In the genomic region with DNA sequence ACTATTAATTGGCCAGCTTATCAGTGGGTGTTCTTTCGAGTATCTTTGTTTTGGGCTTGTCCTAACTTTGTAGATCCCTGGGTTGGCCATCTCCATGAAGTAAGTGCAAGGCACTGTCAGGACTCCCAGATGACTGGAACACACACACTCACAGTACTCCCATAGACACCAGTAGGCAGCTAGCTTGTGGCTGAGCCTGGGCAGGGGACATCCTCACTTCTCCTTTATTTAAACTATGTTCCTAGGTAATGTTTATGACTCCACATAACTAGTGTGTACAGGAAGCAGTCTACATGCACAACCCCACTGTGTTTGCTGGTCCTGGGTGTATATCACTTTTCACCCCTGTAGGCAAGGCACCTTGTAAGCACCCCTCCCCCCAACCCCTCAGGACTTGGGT, we compare ENCODE assay signal across 8 mouse cellular contexts. TPM values are rescaled to one million over a fixed set of nuclear protein-coding genes. Genes with fewer than 3 reads are reported as not detected.
DNase-seq lines count a peak whose midpoint lies in the region; ATAC-seq and TF ChIP-seq lines count a peak whose summit lies in the region.

No protein-coding gene starts in this region.

- no peak for ATAC-seq in liver, embryonic 16.5 days (ENCODE audit: low read depth)
- no peak for ATAC-seq in erythroblast, adult 5-6 weeks (replicated peaks; ENCODE audit: low FRiP score, poor library complexity, severe bottlenecking)

- no peak for TF ChIP-seq POLR2A in testis, adult 2 months (IDR thresholded peaks at IDR 0.05; ENCODE audit: control insufficient read depth, low read depth, low read length)

- no peaks in the 10 kb centered on the region for H3K27me3 ChIP-seq in testis, adult 2 months (ENCODE audit: control insufficient read depth, insufficient read depth, low read length)
- peaks cover 20% of the 10 kb centered on the region for H3K27me3 ChIP-seq in liver, embryonic 16.5 days (ENCODE audit: control insufficient read depth, insufficient read depth, low read depth, low read length)

- WGBS in liver, embryonic 16.5 days (ENCODE audit: insufficient replicate concordance): 36% methylated on average over 1 of the region's 1 CpGs

- H3K4me3 ChIP-seq in testis, adult 2 months (ENCODE audit: control insufficient read depth, low read depth, low read length): peak overlapping the region; percentile 72
- H3K4me3 ChIP-seq in liver, embryonic 16.5 days (ENCODE audit: low read depth, low read length): no peak overlapping the region

- TF ChIP-seq CTCF in testis, adult 2 months (IDR thresholded peaks at IDR 0.05; ENCODE audit: control insufficient read depth, insufficient read depth, insufficient replicate concordance, low read depth, low read length): no peak

- peaks cover 4% of the 10 kb centered on the region; the same call in 1 of the 2 replicates for H3K4me1 ChIP-seq in testis, adult 2 months (ENCODE audit: control insufficient read depth, insufficient read depth, low read length)
- H3K4me1 ChIP-seq in liver, embryonic 16.5 days (ENCODE audit: control insufficient read depth, low read depth, low read length): no peaks in the 10 kb centered on the region

- no peak overlapping the region for H3K9ac ChIP-seq in liver, embryonic 16.5 days (ENCODE audit: low read depth, low read length)

- DNase-seq in embryo, embryonic 10.5 days (ENCODE audit: low spot score): peak; percentile 1
- DNase-seq in embryo, embryonic 11 days: no peak
- DNase-seq in testis, postnatal 10 days (ENCODE audit: low spot score): no peak
- no peak for DNase-seq in MN1 (ENCODE audit: low spot score)
- no peak for DNase-seq in gastrocnemius, postnatal 25 days

- no peak overlapping the region for H3K27ac ChIP-seq in testis, adult 2 months (ENCODE audit: control insufficient read depth, insufficient read depth, low read depth, low read length)
- H3K27ac ChIP-seq in liver, embryonic 16.5 days (ENCODE audit: low read length): no peak overlapping the region

- H3K9me3 ChIP-seq in liver, embryonic 16.5 days (replicated peaks; ENCODE audit: control insufficient read depth, low read length): no peaks in the 10 kb centered on the region

- peak overlapping the region; percentile 62; the same call in 1 of the 2 replicates for H3K4me2 ChIP-seq in liver, embryonic 16.5 days (ENCODE audit: low read depth, low read length)

- no peaks in the 10 kb centered on the region for H3K36me3 ChIP-seq in testis, adult 2 months (ENCODE audit: control insufficient read depth, insufficient read depth, low read length)
- no peaks in the 10 kb centered on the region for H3K36me3 ChIP-seq in liver, embryonic 16.5 days (ENCODE audit: control insufficient read depth, insufficient read depth)

RNA-seq across cellular contexts. Expression of a gene that starts 0.5 kb away (rescaled TPM):
- polyA plus RNA-seq in testis, adult 2 months (2012; rRNA removed): 0.35 and 0.49 TPM in 2 replicates
- polyA plus RNA-seq in liver, embryonic 16.5 days (2015; fragmentation: Nextera tagmentation; extraction: Ambion mirVana): 0.20 and 0.28 TPM in 2 replicates
- 0.42 TPM in 1 of 2 replicates, not detected in the other for total RNA-seq in erythroblast, adult 5-6 weeks (2015; ENCODE audit: low replicate concordance)
- not detected in 2 replicates for total RNA-seq in erythroblast, adult 5-6 weeks (2017; ENCODE audit: low replicate concordance)
- total RNA-seq in gastrocnemius, postnatal 25 days (2021): 1 to 10 TPM; 4.6 to 5.3 TPM
